Mouse (Mus musculus) kidney, adult 2 months (tissue): Measurements from ENCODE around the gene Il1rap.

ENCODE experiments used
- CTCF ChIP-seq: fragments of 200-500 bp; conservative IDR thresholded peaks from 2 replicates; pipeline ENCODE4 v1.5.1; 2011; ENCODE audit warnings: low read depth, mild to moderate bottlenecking, control low read depth, low read length, moderate library complexity, mixed read lengths; ENCODE audit not compliant: insufficient read depth, insufficient read length
- POLR2A ChIP-seq: fragments of 200-500 bp; IDR thresholded peaks from one replicate; pipeline ENCODE4 v1.6.1; 2011; ENCODE audit warnings: low read depth, low read length, control low read depth

GRCm38 (mm10) chr16:26722464-26722863 lies 141.0 kb downstream of the Il1rap start:
- TF ChIP-seq CTCF (no peak), POLR2A (no peak)
